Mouse (Mus musculus): ENCODE data around the gene Il20rb.

DNA sequence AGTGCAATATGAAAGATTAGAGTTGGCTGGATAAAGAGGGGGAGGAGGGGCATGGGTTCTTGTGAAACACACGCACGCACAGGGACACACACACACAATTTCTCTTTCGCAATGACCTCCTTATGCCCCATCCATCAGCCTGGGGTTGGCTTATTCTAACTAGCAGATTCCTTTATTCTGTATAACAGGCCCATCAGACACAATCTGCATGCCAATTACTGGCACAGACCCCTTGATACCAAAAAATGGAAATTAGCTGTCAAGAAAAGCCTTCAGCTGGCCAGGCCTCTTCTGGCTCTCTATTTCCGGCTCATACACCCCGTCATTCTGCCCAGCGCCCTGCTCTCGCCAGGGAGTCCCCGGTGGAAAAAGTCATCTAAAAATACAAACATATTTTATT, 47.1 kb downstream of the Il20rb start:
- no peak for TF ChIP-seq CTCF (IDR thresholded peaks at IDR 0.05; ENCODE audit: borderline replicate concordance, control insufficient read depth, extremely low read depth, insufficient read depth, low read length, poor library complexity)
- no peak for TF ChIP-seq POLR2A (IDR thresholded peaks at IDR 0.05; ENCODE audit: control insufficient read depth, extremely low read depth, insufficient read depth, low read length, poor library complexity)

Data from thymus, adult 2 months (tissue).